Mouse (Mus musculus) olfactory bulb, adult 2 months (tissue): ENCODE data around the gene Olfr1364.

Experiments
- CTCF ChIP-seq: fragments of 200-500 bp; IDR thresholded peaks from 2 replicates; pipeline ENCODE4 v1.5.1; 2012; ENCODE audit warnings: low read depth, mild to moderate bottlenecking, low read length, moderate library complexity; ENCODE audit not compliant: insufficient read depth
- POLR2A ChIP-seq: fragments of 200-500 bp; IDR thresholded peaks from 2 replicates; pipeline ENCODE4 v1.6.1; 2012; ENCODE audit warnings: mild to moderate bottlenecking, low read depth, low read length, moderate library complexity; ENCODE audit not compliant: insufficient read depth

- no peak for TF ChIP-seq CTCF
- TF ChIP-seq POLR2A, result no peak
These were observed 32.4 kb upstream of the Olfr1364 start, which contains the start of gene Olfr1362 for GRCm38 (mm10) chr13:21613922-21614321.
